Mouse (Mus musculus): ENCODE measurements around the gene Ccnb1.

- no peak for TF ChIP-seq SIN3A (IDR thresholded peaks at IDR 0.05; ENCODE audit: low read length)
- 0 out of 2 replicates have a peak, but pooled peaks have one; percentile 38 for TF ChIP-seq TCF12 (IDR thresholded peaks at IDR 0.05; ENCODE audit: low read depth, low read length)
- TF ChIP-seq CTCF (IDR thresholded peaks at IDR 0.05 in 2 of 3, conservative IDR thresholded peaks at IDR 0.05 in 1 of 3; ENCODE audit: control insufficient read depth in 1 of 3, insufficient read depth in 1 of 3, low read depth in 2 of 3, low read length in 3 of 3, poor library complexity in 1 of 3, severe bottlenecking in 1 of 3), result no peak
- TF ChIP-seq EP300 (IDR thresholded peaks at IDR 0.05; ENCODE audit: low read depth in 1 of 2, low read length in 2 of 2), result peak in 1 of 2 experiments; percentile 59; a peak in 2 of 4 replicates
- no peak for TF ChIP-seq ZKSCAN1 (IDR thresholded peaks at IDR 0.05; ENCODE audit: low read depth, low read length)
- TF ChIP-seq MAX (IDR thresholded peaks at IDR 0.05; ENCODE audit: low read length), result no peak
- TF ChIP-seq JUND (IDR thresholded peaks at IDR 0.05; ENCODE audit: low read depth, low read length), result no peak
These were observed 35.0 kb downstream of the Ccnb1 start for GRCm38 (mm10) chr13:100751402-100751801.
